Mouse (Mus musculus) midbrain, embryonic 10.5 days (tissue): Measurements from ENCODE around the gene Smtn. TPM values are rescaled to one million over a fixed set of nuclear protein-coding genes. Genes with fewer than 3 reads are reported as not detected.
A peak's percentile ranks its signal among the peaks of the same experiment; 100 is the strongest.

Experiments
- DNase-seq: peaks from one replicate; pipeline ENCODE4 v3.0.0-alpha.2; 2017; ENCODE audit warnings: low spot score
- H3K27ac ChIP-seq: fragments of 300-500 bp; sonication (generic); replicated peaks from 2 replicates; pipeline ENCODE4 v1.5.1; 2016; ENCODE audit warnings: mild to moderate bottlenecking
- H3K27me3 ChIP-seq: fragments of 300-500 bp; sonication (generic); 2 replicates; pipeline ENCODE4 v1.6.1; 2016; ENCODE audit warnings: low read depth, mild to moderate bottlenecking; ENCODE audit not compliant: poor library complexity, severe bottlenecking
- H3K36me3 ChIP-seq: fragments of 300-500 bp; sonication (generic); 2 replicates; pipeline ENCODE4 v1.6.1; 2016; ENCODE audit warnings: mild to moderate bottlenecking, moderate library complexity
- H3K4me1 ChIP-seq: fragments of 300-500 bp; sonication (generic); 2 replicates; pipeline ENCODE4 v1.6.1; 2016
- H3K4me3 ChIP-seq: fragments of 300-500 bp; sonication (generic); 2 replicates; pipeline ENCODE4 v1.5.1; 2016; ENCODE audit warnings: mild to moderate bottlenecking, moderate library complexity
- H3K9me3 ChIP-seq: fragments of 300-500 bp; sonication (generic); replicated peaks from 2 replicates; pipeline ENCODE4 v1.6.1; 2016; ENCODE audit warnings: mild to moderate bottlenecking
- WGBS: fragments of 180-500 bp; shearing (Covaris S2); methylation state at CpG from one replicate; pipeline ENCODE4 v1.1.7; 2016; 5-methylcytosine and 5-hydroxymethylcytosine counted together
- polyA plus RNA-seq: library from polyadenylated mRNA; unstranded; fragments of >200 nt; fragmentation: Nextera tagmentation; extraction: Ambion mirVana; gene quantifications from 2 replicates; pipeline ENCODE4 v1.2.1, GENCODE M21; 2016

The Smtn gene
- polyA plus RNA-seq, 1 experiment from 2014 or later = 40.2 TPM

DNA sequence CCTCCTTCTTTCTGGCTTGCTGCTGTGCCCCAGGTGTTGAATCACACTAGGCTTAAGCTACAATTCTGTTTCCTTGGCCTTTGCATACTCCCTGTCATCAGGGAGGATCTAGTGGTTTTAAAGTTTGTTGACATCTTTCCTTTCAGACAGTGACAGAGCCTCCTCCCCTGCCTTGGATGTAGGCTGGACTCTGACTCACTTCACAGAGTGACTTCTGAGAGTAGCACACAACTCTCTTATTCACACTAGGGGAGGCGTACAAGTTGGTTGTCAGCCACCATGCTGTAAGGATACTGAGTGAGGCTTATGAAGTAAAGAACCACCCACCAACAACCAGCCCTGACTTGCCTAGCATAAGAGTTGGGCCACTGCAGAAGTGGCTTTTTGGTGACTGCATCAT, 27.5 kb upstream of the Smtn start:
- Histone ChIP-seq H3K4me1 (peaks cover 1% of the 10 kb centered on the region), H3K36me3 (no peaks in the 10 kb centered on the region), H3K27ac (no peak overlapping the region), H3K9me3 (no peaks in the 10 kb centered on the region), H3K27me3 (no peaks in the 10 kb centered on the region), H3K4me3 (no peak overlapping the region)
- 85% methylated on average over 1 of the region's 1 CpGs for WGBS
- DNase-seq = no peak

GRCm38 (mm10) chr11:3566018-3566417, 25.6 kb upstream of the Smtn start:
- DNase-seq = no peak
- Histone ChIP-seq H3K27me3 (no peaks in the 10 kb centered on the region), H3K9me3 (no peaks in the 10 kb centered on the region), H3K4me1 (no peaks in the 10 kb centered on the region), H3K36me3 (no peaks in the 10 kb centered on the region), H3K27ac (no peak overlapping the region), H3K4me3 (no peak overlapping the region)
- WGBS = 83% methylated on average over 4 of the region's 4 CpGs

DNA sequence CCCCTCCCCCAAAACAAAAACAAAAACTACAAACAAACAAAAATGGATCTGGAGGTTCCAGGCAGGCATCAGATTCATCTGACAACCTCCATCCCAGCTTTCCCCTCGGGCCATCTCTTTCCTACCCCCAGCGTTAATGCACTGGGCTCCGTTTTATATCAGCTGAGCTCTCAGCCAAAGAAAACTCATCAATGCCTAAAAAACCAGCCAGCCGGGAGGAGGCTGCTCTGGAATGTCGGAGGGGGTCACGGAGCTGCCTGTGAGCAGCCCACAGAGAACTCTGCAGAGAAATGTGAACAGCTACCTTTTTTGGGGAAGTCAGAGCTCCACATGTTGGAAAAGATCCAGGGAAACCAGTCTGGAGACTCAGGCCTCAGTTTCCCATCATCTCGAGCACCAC, 24.0 kb upstream of the Smtn start:
- Histone ChIP-seq H3K27me3 (no peaks in the 10 kb centered on the region), H3K4me3 (no peak overlapping the region), H3K4me1 (no peaks in the 10 kb centered on the region), H3K36me3 (no peaks in the 10 kb centered on the region), H3K9me3 (no peaks in the 10 kb centered on the region), H3K27ac (no peak overlapping the region; the same call in 1 of the 2 replicates)
- 65% methylated on average over 7 of the region's 7 CpGs for WGBS
- no peak for DNase-seq

- no peaks in the 10 kb centered on the region for H3K9me3 ChIP-seq
- WGBS = 90% methylated on average over 6 of the region's 6 CpGs
- DNase-seq = no peak
- no peak overlapping the region for H3K4me3 ChIP-seq
- H3K27me3 ChIP-seq = no peaks in the 10 kb centered on the region
- H3K4me1 ChIP-seq = no peaks in the 10 kb centered on the region
- no peaks in the 10 kb centered on the region for H3K36me3 ChIP-seq
- H3K27ac ChIP-seq = no peak overlapping the region
Measured at GRCm38 (mm10) chr11:3563853-3564252, 23.4 kb upstream of the Smtn start.

DNA sequence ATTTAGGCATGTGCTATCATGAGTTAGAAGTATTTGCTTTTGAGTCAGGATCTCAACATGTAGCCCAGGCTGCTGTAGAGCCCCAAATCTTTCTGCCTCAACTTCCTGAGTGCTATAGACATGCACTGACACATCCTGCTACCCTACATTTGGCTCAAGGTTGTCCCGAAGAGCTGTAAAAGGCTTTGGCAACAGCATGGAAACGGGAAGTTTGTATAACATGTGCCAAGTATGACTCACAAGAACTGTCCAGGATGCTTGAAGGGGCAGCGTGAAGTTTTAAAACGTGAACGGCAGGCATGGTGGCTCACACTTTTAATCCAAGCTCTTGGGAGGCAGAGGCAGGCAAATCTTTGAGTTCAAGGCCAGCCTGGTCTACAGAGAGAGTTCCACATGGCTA, 19.8 kb upstream of the Smtn start:
- Histone ChIP-seq H3K4me1 (no peaks in the 10 kb centered on the region), H3K27me3 (no peaks in the 10 kb centered on the region), H3K36me3 (no peaks in the 10 kb centered on the region), H3K27ac (no peak overlapping the region), H3K9me3 (no peaks in the 10 kb centered on the region), H3K4me3 (no peak overlapping the region)
- WGBS = 89% methylated on average over 5 of the region's 5 CpGs
- no peak for DNase-seq

GRCm38 (mm10) chr11:3557852-3558251, 17.4 kb upstream of the Smtn start:
- H3K27me3 ChIP-seq = no peaks in the 10 kb centered on the region
- no peaks in the 10 kb centered on the region for H3K4me1 ChIP-seq
- H3K36me3 ChIP-seq = no peaks in the 10 kb centered on the region
- H3K4me3 ChIP-seq = no peak overlapping the region
- 85% methylated on average over 3 of the region's 3 CpGs for WGBS
- H3K27ac ChIP-seq = no peak overlapping the region
- H3K9me3 ChIP-seq = no peaks in the 10 kb centered on the region
- no peak for DNase-seq

DNA sequence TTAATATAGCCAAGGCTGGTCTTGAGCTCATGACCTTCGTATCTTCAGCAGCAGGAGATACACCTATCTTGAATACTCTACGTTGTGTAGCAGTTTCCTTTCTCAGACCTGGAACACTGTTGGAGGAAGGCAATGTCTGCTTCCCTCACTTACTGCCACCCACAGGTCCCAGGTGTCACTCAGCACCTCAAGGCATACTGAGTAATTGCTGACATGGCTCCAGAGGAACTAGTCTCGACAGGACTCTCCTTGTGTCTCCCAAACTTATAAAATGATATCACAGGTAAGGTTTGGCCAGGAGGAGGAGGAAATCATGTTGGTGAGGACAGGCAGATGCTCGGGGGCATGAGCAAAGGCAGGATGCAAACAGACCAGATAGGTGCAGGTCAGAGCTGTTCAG, 14.6 kb upstream of the Smtn start:
- Histone ChIP-seq H3K9me3 (no peaks in the 10 kb centered on the region), H3K27me3 (no peaks in the 10 kb centered on the region), H3K4me3 (no peak overlapping the region), H3K4me1 (no peaks in the 10 kb centered on the region), H3K27ac (no peak overlapping the region), H3K36me3 (no peaks in the 10 kb centered on the region)
- 84% methylated on average over 4 of the region's 4 CpGs for WGBS
- no peak for DNase-seq

DNA sequence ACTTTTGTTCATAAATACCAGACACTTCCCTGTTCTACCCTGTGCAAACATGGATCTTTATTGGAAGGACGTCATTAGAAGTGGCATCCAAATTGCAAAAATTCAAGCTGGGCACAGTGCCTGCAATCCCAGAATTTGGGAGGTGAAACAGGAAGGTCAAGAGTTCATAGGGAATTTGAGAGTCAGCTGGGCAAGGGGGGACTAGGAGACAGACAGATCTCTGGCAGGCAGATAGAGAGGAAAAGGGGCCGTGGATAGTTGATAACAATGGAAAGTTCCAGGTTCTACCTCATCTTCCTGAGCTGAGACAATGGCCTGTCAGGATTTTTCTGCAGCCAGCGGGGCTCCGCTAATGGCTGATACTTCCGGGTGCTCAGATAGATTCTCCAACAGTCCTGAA, 9.4 kb upstream of the Smtn start:
- Histone ChIP-seq H3K9me3 (peaks cover under 1% of the 10 kb centered on the region; the same call in 1 of the 2 replicates), H3K27ac (no peak overlapping the region), H3K4me3 (no peak overlapping the region), H3K4me1 (peaks cover 10% of the 10 kb centered on the region), H3K27me3 (no peaks in the 10 kb centered on the region), H3K36me3 (no peaks in the 10 kb centered on the region)
- 83% methylated on average over 5 of the region's 5 CpGs for WGBS
- no peak for DNase-seq

DNA sequence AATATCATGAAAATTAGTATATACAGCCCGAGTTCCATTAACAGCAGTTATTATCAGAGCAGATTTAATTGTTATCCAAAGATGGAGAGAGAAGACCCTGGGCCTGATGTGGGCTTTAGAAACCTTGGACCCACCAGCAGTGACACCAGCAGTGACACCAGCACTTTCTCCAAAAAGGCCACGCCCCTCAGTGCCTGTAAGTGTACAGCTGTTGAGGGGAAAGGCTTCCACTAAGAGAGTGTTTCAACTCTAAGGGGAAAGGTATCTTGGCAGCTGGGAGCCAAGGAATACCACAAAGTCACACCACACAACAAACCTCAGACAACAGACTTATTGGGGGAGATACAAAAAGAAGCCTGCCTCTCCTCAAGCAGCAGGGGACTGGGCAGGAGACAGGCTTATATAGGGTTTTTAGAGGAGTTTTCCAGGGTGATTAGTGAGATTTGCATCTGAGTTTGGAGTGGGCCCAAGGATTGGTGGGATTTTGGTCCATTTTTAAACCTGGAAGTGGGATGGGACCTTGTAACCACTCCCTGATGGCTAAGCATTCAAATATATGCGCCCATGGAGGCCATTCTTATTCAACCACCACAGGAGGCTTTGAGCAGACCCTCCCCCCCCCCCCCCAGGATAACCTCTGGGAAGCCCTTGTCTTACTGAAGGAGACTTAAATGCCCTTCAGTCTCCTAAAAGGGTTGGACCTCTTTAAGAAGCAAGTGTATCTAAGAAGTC, 8.3 kb upstream of the Smtn start:
- no peak for DNase-seq
- Histone ChIP-seq H3K9me3 (peaks cover 6% of the 10 kb centered on the region), H3K4me3 (no peak overlapping the region), H3K4me1 (peaks cover 10% of the 10 kb centered on the region), H3K36me3 (no peaks in the 10 kb centered on the region), H3K27ac (no peak overlapping the region), H3K27me3 (no peaks in the 10 kb centered on the region)
- WGBS = 54% methylated on average over 3 of the region's 3 CpGs

DNA sequence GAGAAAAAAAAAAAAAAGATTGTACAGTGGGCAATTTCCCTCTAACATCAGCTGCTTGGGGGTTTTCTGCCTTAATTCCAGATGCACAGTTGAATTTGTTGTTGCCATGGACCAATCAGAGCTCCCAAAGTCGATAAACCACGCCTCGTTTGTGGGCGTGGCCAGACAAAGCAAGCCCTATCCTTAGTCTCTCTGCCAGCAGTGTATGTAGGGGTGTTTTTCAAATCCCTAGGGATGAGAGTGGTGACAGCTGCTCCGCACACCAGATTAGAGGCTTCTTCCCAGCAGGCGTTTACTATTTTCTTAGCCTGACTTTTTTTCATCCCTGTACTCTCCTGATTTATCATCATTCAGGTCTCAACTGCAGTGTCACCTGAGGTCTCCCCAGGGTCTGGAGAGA, 7.6 kb upstream of the Smtn start:
- peaks cover 10% of the 10 kb centered on the region for H3K4me1 ChIP-seq
- H3K36me3 ChIP-seq = no peaks in the 10 kb centered on the region
- H3K9me3 ChIP-seq = peaks cover 6% of the 10 kb centered on the region
- peak; percentile 29 for DNase-seq
- no peak overlapping the region for H3K27ac ChIP-seq
- H3K4me3 ChIP-seq = no peak overlapping the region
- 51% methylated on average over 6 of the region's 6 CpGs for WGBS
- no peaks in the 10 kb centered on the region for H3K27me3 ChIP-seq

DNA sequence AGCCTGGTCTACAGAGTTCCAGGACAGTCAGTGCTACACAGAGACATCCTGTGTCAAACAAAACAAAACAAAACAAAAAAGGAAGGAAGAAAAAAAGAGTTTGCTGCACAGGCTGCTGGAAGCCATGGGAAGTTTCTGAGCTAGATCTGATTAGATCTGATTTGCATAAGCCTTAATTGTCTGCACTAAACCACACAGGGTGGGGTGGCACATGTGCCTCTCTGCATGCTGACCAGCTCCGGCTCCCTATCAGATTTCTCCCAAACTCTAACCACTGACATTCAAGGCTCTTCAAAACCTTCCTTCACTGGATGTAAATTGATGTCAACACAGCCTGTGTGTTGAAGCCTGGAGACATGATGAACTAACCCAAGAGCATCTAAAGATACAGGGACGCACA, 6.6 kb upstream of the Smtn start:
- WGBS = 84% methylated on average over 2 of the region's 2 CpGs
- H3K27ac ChIP-seq = no peak overlapping the region
- no peaks in the 10 kb centered on the region for H3K36me3 ChIP-seq
- H3K27me3 ChIP-seq = no peaks in the 10 kb centered on the region
- H3K4me3 ChIP-seq = no peak overlapping the region
- peaks cover 6% of the 10 kb centered on the region for H3K9me3 ChIP-seq
- peaks cover 10% of the 10 kb centered on the region for H3K4me1 ChIP-seq
- DNase-seq = no peak

DNA sequence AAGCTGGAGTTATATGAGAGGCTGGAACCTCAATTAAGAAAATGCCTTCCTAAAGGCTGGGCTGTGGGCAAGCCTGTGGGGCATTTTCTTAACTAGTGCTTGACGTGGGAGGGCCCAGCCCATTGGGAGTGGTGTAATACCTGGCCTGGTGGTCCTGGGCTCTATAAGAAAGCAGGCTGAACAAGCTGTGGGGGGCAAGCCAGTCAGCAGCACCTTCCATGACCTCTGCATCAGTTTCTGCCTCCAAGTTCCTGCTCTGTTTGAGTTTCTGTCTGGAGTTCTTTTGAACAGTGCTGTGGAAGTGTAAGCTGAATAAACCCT, 5.8 kb upstream of the Smtn start:
- WGBS = 17% methylated on average over 1 of the region's 1 CpGs
- Histone ChIP-seq H3K27ac (no peak overlapping the region), H3K9me3 (peaks cover 6% of the 10 kb centered on the region), H3K36me3 (no peaks in the 10 kb centered on the region), H3K27me3 (no peaks in the 10 kb centered on the region), H3K4me3 (no peak overlapping the region), H3K4me1 (peaks cover 10% of the 10 kb centered on the region)
- no peak for DNase-seq

- H3K9me3 ChIP-seq = peaks cover 6% of the 10 kb centered on the region
- no peaks in the 10 kb centered on the region for H3K27me3 ChIP-seq
- H3K36me3 ChIP-seq = no peaks in the 10 kb centered on the region
- WGBS = 13% methylated on average over 9 of the region's 9 CpGs
- H3K4me1 ChIP-seq = peaks cover 10% of the 10 kb centered on the region
- H3K4me3 ChIP-seq = no peak overlapping the region
- no peak overlapping the region for H3K27ac ChIP-seq
- DNase-seq = no peak
Measured at GRCm38 (mm10) chr11:3545531-3546241, 5.3 kb upstream of the Smtn start.
